Mouse (Mus musculus): Measurements from ENCODE around the gene 4933405L10Rik. TPM values are rescaled to one million over a fixed set of nuclear protein-coding genes. Genes with fewer than 3 reads are reported as not detected.

Gene 4933405L10Rik
- polyA plus RNA-seq (2012), result not detected in 2 replicates

GRCm38 (mm10) chr8:105707498-105708403 lies at the start of gene 4933405L10Rik, which contains the start of gene Enkd1:
4933405L10Rik (plus strand) TSS chr8:105707655.
Enkd1 (minus strand) TSS chr8:105708210.
- TF ChIP-seq GATA1 (IDR thresholded peaks at IDR 0.05; ENCODE audit: low read length), result no peak

DNA sequence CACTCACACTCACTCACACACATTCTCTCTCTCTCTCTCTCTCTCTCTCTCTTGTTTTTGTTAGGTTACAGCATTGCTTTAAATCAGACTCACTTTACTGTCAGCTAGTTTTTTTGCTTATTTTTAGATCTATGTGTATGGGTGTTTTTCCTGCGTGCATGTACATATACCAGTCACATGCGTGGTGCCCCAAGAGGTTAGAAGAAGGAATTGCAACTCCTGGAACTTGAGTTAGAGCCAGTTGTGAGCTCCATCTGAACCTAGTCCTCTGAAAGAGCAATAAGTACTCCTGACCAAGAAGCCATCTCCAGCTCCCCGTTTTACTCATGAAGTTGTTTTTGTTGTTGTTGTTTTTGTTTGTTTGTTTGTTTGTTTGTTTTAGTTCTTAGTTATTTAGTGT lies 46.3 kb upstream of the 4933405L10Rik start:
- TF ChIP-seq GATA1 (IDR thresholded peaks at IDR 0.05; ENCODE audit: low read length), result no peak

DNA sequence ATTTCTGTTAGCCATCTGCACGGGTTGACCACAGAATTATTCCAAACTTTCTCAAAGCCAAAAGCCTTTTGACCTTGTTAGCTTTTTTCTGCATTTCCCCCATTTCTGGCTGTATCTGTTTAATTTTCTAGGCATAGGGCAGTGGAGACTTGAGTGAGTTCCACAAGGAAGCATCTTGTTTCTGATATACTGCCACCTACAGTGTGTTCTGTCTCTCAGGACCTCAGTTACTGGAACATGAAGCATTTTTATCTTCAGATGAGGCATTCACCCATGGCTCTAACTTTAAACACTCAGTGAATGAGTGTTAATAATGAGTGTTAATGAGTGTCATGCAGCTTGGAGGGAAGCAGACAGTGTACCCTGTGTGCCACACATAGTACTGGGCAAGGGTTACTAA lies 29.6 kb upstream of the 4933405L10Rik start:
- TF ChIP-seq GATA1 (IDR thresholded peaks at IDR 0.05; ENCODE audit: low read length), result no peak

DNA sequence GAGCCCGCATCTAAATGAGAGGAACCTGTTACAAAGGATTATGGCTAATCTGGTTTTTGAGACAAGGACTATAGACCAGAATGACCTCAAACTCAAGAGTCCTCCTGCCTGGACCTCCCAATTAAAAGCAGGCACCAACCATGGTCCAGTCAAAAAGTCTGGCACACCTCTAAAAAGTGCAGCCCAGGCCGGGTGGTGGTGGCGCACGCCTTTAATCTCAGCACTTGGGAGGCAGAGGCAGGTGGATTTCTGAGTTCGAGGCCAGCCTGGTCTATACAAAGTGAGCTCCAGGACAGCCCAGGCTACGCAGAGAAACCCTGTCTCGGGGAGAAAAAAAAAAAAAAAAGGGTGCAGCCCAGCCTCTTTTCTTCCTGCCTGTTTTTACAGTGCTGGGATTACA lies 22.1 kb upstream of the 4933405L10Rik start:
- no peak for TF ChIP-seq GATA1 (IDR thresholded peaks at IDR 0.05; ENCODE audit: low read length)

- TF ChIP-seq GATA1 (IDR thresholded peaks at IDR 0.05; ENCODE audit: low read length), result no peak
These were observed 21.6 kb upstream of the 4933405L10Rik start, which contains the start of gene Carmil2 for GRCm38 (mm10) chr8:105685796-105686308. Carmil2 (plus strand) TSS chr8:105686274.

DNA sequence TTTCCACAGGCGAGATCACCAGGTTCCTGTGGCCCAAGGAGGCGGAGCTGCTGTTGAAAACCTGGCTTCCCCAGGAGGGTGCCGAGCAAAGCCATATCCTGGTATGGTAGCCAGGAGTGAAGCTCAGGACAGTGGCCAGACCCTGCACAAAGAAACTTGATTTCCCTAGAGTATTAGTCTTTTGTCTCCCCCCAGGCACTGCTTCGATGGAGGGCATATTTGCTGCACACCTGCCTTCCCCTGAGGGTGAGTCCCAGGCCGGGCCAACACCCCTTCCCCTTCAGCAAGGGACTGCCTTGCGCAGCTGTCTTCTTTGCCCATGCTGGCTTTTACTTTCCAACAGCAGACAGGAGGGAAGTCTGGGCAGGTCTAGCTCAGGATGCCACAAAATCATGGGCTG lies 20.9 kb upstream of the 4933405L10Rik start:
- TF ChIP-seq GATA1 (IDR thresholded peaks at IDR 0.05; ENCODE audit: low read length), result no peak

GRCm38 (mm10) chr8:105687512-105687911 lies 19.9 kb upstream of the 4933405L10Rik start:
- no peak for TF ChIP-seq GATA1 (IDR thresholded peaks at IDR 0.05; ENCODE audit: low read length)

- no peak for TF ChIP-seq GATA1 (IDR thresholded peaks at IDR 0.05; ENCODE audit: low read length)
These were observed 19.2 kb upstream of the 4933405L10Rik start for GRCm38 (mm10) chr8:105688242-105688752.

GRCm38 (mm10) chr8:105689256-105689982 lies 18.0 kb upstream of the 4933405L10Rik start:
- no peak for TF ChIP-seq GATA1 (IDR thresholded peaks at IDR 0.05; ENCODE audit: low read length)

DNA sequence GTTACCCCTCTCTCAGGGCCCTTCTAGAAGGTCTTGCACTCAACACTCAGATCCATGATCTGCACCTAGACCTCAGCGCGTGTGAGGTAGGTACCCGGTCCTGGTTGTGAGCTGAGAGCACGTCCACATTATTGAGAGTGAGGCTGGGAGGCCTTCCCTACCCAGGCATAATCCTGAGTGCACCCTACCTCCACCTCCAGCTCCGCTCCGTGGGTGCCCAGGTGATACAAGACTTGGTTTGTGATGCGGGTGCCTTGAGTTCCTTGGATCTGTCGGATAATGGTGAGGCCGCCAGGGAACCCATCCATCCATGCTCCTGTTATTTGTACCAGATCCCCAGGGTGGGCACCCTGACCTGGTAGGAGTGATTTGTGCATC lies 17.5 kb upstream of the 4933405L10Rik start:
- TF ChIP-seq GATA1 (IDR thresholded peaks at IDR 0.05; ENCODE audit: low read length), result no peak

GRCm38 (mm10) chr8:105690978-105691377 lies 16.5 kb upstream of the 4933405L10Rik start:
- no peak for TF ChIP-seq GATA1 (IDR thresholded peaks at IDR 0.05; ENCODE audit: low read length)

GRCm38 (mm10) chr8:105692449-105693182 lies 14.8 kb upstream of the 4933405L10Rik start:
- TF ChIP-seq GATA1 (IDR thresholded peaks at IDR 0.05; ENCODE audit: low read length), result no peak

DNA sequence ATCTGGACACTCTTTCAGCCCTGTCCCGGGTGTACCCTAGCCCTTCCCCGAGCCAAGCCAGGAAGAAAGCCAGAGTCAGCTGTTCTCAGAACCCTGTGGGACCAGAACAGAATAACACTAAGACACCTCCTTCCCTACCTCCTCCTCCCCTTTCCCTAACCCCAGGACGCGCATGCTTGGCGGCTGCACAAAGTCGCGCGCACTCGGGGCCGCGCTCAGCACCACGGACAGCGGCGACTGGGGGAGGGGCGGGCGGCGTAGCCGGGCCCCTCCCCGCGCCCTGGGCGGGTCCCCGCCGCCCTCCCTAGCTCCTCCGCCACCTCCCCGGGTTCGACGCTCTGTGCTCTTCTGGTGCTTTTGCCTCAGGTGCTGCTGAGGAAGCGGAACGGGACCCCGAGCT lies 13.8 kb upstream of the 4933405L10Rik start:
- no peak for TF ChIP-seq GATA1 (IDR thresholded peaks at IDR 0.05; ENCODE audit: low read length)

- TF ChIP-seq GATA1 (IDR thresholded peaks at IDR 0.05; ENCODE audit: low read length), result no peak
These were observed 13.2 kb upstream of the 4933405L10Rik start for GRCm38 (mm10) chr8:105694051-105694799.

All from G1E-ER4 (cell line).